Mouse (Mus musculus) liver, adult (tissue): ENCODE measurements at regions not wholly inside any gene's neighbourhood (a gene's known extent, or its start where the extent isn't known, plus 50 kb on each side); places are given as distances from the start of the nearest gene placed in this dataset.

ENCODE experiments used
- GATA4 ChIP-seq: IDR thresholded peaks from 2 replicates; pipeline ENCODE4 v1.6.1; 2014; ENCODE audit warnings: mild to moderate bottlenecking, low read length; ENCODE audit not compliant: insufficient replicate concordance

GRCm38 (mm10) chr12:39952854-39953253 is 85.0 kb downstream of the Arl4a start:
- peak; percentile 46; the same call in 1 of the 2 replicates for TF ChIP-seq GATA4

GRCm38 (mm10) chr12:39951911-39952310 is 85.9 kb downstream of the Arl4a start:
- no peak for TF ChIP-seq GATA4

GRCm38 (mm10) chr12:39950270-39950801 is 87.5 kb downstream of the Arl4a start:
- TF ChIP-seq GATA4: no peak

GRCm38 (mm10) chr12:39942910-39943309 is 94.9 kb downstream of the Arl4a start:
- TF ChIP-seq GATA4: no peak

- TF ChIP-seq GATA4: no peak
Observed at GRCm38 (mm10) chr12:39941162-39941561, 96.7 kb downstream of the Arl4a start.

- no peak for TF ChIP-seq GATA4
Observed at GRCm38 (mm10) chr12:39939017-39939416, 98.8 kb downstream of the Arl4a start.

- no peak for TF ChIP-seq GATA4
Observed at GRCm38 (mm10) chr12:39938211-39938610, 99.6 kb downstream of the Arl4a start.

- TF ChIP-seq GATA4: no peak
Observed at GRCm38 (mm10) chr12:39936331-39936730, 101.5 kb downstream of the Arl4a start.

- TF ChIP-seq GATA4: no peak
Observed at GRCm38 (mm10) chr12:39935775-39936174, 102.0 kb downstream of the Arl4a start.

GRCm38 (mm10) chr12:39934877-39935276 is 102.9 kb downstream of the Arl4a start:
- TF ChIP-seq GATA4: no peak

DNA sequence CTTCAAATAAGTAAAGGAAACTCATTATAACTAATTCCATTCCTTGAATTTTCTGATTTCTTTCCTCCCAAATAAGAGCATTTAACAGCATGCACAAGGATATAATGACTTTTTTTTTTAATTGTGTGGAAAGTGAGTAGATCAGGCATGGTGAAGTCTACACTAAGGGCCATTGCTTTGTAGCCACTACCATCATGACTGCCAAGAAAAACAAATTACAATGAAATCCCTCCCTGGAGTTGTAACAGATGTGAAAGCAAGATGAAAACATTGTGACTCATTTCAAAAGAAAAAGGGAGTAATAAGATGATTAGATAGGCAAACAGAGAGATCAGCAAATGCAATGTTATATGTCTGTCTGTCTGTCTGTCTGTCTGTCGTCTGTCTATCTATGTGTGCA is 106.6 kb downstream of the Arl4a start:
- TF ChIP-seq GATA4: no peak

GRCm38 (mm10) chr12:39927902-39928301 is 109.9 kb downstream of the Arl4a start:
- no peak for TF ChIP-seq GATA4

- TF ChIP-seq GATA4: no peak
Observed at GRCm38 (mm10) chr12:39927014-39927413, 110.8 kb downstream of the Arl4a start.

DNA sequence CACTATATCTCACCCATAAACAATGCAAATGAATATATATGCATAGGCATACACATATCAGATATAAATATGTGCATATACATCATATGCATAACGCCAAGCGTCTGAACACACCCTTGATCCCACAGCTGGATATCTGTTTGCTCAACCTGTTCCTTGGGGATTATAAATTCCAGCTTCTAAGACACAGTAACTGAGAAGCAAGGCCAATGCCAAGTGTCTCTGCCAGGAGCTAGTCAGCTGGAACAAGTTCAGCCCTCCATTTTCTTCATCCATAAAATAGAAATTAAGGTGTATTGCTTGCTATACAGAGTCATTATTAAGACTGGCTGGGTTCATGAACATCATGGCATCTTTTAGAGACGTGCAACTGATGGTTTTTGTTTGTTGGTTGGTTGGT is 116.3 kb downstream of the Arl4a start:
- no peak for TF ChIP-seq GATA4

GRCm38 (mm10) chr12:39920466-39920913 is 117.3 kb downstream of the Arl4a start:
- TF ChIP-seq GATA4: no peak

GRCm38 (mm10) chr12:39919909-39920308 is 117.9 kb downstream of the Arl4a start:
- no peak for TF ChIP-seq GATA4

- TF ChIP-seq GATA4: no peak
Observed at GRCm38 (mm10) chr12:39888493-39888892, 149.3 kb downstream of the Arl4a start.
